Mouse (Mus musculus): ENCODE results near the gene Surf6. TPM values are rescaled to one million over a fixed set of nuclear protein-coding genes. Genes with fewer than 3 reads are reported as not detected.
"Not testable (repeated sequence)": the region's sequence is repeated elsewhere in the genome, so short reads cannot be mapped to it uniquely, and the experiment has no call there.

The Surf6 gene
- polyA plus RNA-seq, 1 experiment from 2014 or later = 16.6 TPM

DNA sequence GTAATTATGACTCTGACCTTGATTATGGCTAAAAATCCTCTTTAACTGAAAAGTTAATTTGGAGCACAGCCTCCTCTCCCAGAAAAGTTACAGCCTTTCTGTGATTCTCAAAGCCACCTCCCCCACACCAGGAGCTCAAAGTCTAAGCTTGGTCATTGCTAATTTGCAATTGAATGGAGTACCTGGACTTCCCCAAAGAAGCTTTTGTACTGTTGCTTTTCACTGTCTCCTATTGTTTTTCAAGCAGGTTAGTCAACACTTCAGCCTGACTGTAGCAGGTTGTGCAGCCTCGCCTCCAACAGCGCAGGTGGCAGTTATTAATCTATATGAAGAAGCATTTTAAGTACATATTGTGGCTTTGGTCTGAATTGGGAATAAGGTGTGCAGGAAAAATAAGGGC, 17.1 kb downstream of the Surf6 start:
- H3K36me3 ChIP-seq (ENCODE audit: control insufficient read depth, insufficient read depth, low read length) = peaks cover 20% of the 10 kb centered on the region
- 67% methylated on average over 2 of the region's 2 CpGs for WGBS
- H3K27ac ChIP-seq (replicated peaks; ENCODE audit: low read depth, low read length); H3K4me3 ChIP-seq (replicated peaks; ENCODE audit: low read depth, low read length); H3K4me1 ChIP-seq (ENCODE audit: control insufficient read depth, insufficient read depth, low read length); H3K9me3 ChIP-seq (ENCODE audit: control insufficient read depth, low read length); DNase-seq; H3K4me2 ChIP-seq (ENCODE audit: low read length); ATAC-seq (ENCODE audit: low FRiP score, low TSS enrichment); H3K27me3 ChIP-seq (ENCODE audit: control insufficient read depth, insufficient read depth, low read length); H3K9ac ChIP-seq (replicated peaks; ENCODE audit: low read length): not testable (repeated sequence)

DNA sequence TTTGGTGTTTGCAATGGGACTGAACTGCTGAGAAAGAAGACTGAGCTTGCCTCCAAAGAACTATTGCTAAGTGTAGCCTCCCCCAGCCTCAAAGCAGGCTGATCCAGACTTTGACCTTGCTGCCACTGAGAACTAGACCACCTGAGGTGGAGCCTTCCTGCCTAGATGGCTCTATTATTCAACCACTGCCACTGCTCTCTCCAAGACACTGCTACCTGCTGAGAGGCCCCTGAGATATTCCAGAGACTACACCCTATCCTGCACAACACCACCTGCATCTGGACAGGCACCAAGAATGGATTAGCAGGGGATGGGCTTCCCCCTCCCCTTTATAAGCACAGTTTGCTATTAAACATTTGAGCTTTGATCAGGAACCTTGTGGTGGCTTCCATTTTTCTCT, 24.1 kb downstream of the Surf6 start:
- H3K9me3 ChIP-seq (ENCODE audit: control insufficient read depth, low read length) = 0 out of 2 replicates have a peak, but pooled peaks cover 3% of the 10 kb centered on the region
- H3K27ac ChIP-seq (replicated peaks; ENCODE audit: low read depth, low read length) = no peak overlapping the region
- no peak overlapping the region for H3K9ac ChIP-seq (replicated peaks; ENCODE audit: low read length)
- H3K27me3 ChIP-seq (ENCODE audit: control insufficient read depth, insufficient read depth, low read length) = no peaks in the 10 kb centered on the region
- no peaks in the 10 kb centered on the region for H3K4me1 ChIP-seq (ENCODE audit: control insufficient read depth, insufficient read depth, low read length)
- no peak overlapping the region for H3K4me3 ChIP-seq (replicated peaks; ENCODE audit: low read depth, low read length)
- no peaks in the 10 kb centered on the region for H3K36me3 ChIP-seq (ENCODE audit: control insufficient read depth, insufficient read depth, low read length)
- ATAC-seq (ENCODE audit: low FRiP score, low TSS enrichment) = no peak
- no peak for DNase-seq
- H3K4me2 ChIP-seq (ENCODE audit: low read length) = no peak overlapping the region

DNA sequence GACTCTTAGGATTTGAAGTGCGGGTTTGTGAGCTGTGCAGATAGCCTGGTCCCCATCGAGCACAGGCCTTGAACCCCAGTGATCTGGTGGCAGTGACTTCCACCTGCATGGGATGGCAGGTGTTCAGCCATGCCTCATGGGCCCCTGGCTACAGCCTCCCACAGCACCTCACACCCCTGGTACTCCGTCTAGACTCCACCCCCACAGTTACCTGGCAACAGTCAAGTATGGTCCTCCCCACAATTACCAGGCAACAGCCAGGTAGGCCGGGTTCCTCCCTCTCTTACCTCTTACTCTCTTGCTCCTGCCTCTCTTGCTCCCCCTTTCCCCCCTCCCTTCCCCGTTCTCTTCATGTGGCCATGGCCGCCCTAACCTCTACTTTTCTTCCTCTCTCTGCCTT, 32.0 kb downstream of the Surf6 start:
- no peak overlapping the region for H3K4me3 ChIP-seq (replicated peaks; ENCODE audit: low read depth, low read length)
- no peak for DNase-seq
- H3K27me3 ChIP-seq (ENCODE audit: control insufficient read depth, insufficient read depth, low read length) = no peaks in the 10 kb centered on the region

DNA sequence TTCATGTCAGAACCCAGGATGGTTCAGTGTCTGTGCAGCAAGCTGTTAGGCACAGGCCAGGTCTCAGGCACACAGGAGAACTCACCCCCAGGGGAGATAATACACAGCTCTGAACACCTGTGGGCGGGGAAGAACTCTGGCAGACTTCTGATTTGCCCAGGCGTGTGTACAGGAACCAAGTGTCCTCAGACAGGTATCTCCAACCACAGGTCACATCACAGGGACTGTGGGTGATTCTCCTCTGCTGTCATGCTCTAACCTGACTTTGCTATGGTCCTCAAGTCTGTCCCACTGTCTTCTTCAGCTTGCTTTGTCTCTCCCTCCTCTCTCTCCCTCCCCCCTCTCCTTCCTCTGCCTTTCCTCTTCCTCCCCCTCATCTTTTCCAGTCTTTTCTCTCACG, 37.8 kb downstream of the Surf6 start, which contains the start of gene Abo:
Gene Abo (minus strand): TSS at position 101 of the 400 bp plus-strand sequence.
- Histone ChIP-seq H3K4me3 (replicated peaks; ENCODE audit: low read depth, low read length) (no peak within 1 kb of the TSS), H3K9me3 (ENCODE audit: control insufficient read depth, low read length) (no peaks in the 10 kb centered on the region), H3K27me3 (ENCODE audit: control insufficient read depth, insufficient read depth, low read length) (no peaks in the 10 kb centered on the region), H3K36me3 (ENCODE audit: control insufficient read depth, insufficient read depth, low read length) (no peaks in the 10 kb centered on the region), H3K9ac (replicated peaks; ENCODE audit: low read length) (no peak within 1 kb of the TSS), H3K27ac (replicated peaks; ENCODE audit: low read depth, low read length) (no peak within 1 kb of the TSS), H3K4me2 (ENCODE audit: low read length) (no peak within 1 kb of the TSS), H3K4me1 (ENCODE audit: control insufficient read depth, insufficient read depth, low read length) (no peaks in the 10 kb centered on the region)
- WGBS = 65% methylated on average over 3 of the region's 3 CpGs
- ATAC-seq (ENCODE audit: low FRiP score, low TSS enrichment) (no peak), DNase-seq (no peak)

More for the DNA sequence above, 32.0 kb downstream of the Surf6 start:
- WGBS = 70% methylated on average over 6 of the region's 6 CpGs
- Histone ChIP-seq H3K27ac (replicated peaks; ENCODE audit: low read depth, low read length) (no peak overlapping the region), H3K4me2 (ENCODE audit: low read length) (no peak overlapping the region), H3K9me3 (ENCODE audit: control insufficient read depth, low read length) (no peaks in the 10 kb centered on the region), H3K9ac (replicated peaks; ENCODE audit: low read length) (no peak overlapping the region), H3K36me3 (ENCODE audit: control insufficient read depth, insufficient read depth, low read length) (no peaks in the 10 kb centered on the region), H3K4me1 (ENCODE audit: control insufficient read depth, insufficient read depth, low read length) (no peaks in the 10 kb centered on the region)
- no peak for ATAC-seq (ENCODE audit: low FRiP score, low TSS enrichment)

DNA sequence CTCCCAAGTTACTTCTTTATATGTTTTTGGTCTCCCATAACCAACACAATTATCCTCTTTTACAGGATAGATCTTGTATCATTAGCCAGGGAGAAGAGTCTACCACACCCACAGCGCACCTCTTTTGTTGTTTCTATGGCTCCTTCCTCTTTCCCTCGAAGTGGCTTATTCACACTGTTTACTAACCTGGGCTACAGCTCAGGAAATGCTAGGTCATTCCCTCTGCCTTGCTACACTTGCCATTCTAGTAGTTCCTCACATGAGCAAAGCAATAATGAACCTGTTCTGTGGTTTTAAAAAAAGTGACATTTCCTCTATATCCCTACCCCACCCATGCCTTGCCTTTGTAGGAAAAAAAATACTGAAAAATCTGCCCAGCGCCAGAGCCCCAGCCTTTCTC, 39.8 kb downstream of the Surf6 start:
- Histone ChIP-seq H3K4me3 (replicated peaks; ENCODE audit: low read depth, low read length) (no peak overlapping the region), H3K27ac (replicated peaks; ENCODE audit: low read depth, low read length) (no peak overlapping the region), H3K4me1 (ENCODE audit: control insufficient read depth, insufficient read depth, low read length) (no peaks in the 10 kb centered on the region), H3K9ac (replicated peaks; ENCODE audit: low read length) (no peak overlapping the region), H3K9me3 (ENCODE audit: control insufficient read depth, low read length) (no peaks in the 10 kb centered on the region), H3K27me3 (ENCODE audit: control insufficient read depth, insufficient read depth, low read length) (no peaks in the 10 kb centered on the region), H3K36me3 (ENCODE audit: control insufficient read depth, insufficient read depth, low read length) (no peaks in the 10 kb centered on the region), H3K4me2 (ENCODE audit: low read length) (no peak overlapping the region)
- no peak for DNase-seq
- ATAC-seq (ENCODE audit: low FRiP score, low TSS enrichment) = no peak
- WGBS = 86% methylated on average over 3 of the region's 3 CpGs

DNA sequence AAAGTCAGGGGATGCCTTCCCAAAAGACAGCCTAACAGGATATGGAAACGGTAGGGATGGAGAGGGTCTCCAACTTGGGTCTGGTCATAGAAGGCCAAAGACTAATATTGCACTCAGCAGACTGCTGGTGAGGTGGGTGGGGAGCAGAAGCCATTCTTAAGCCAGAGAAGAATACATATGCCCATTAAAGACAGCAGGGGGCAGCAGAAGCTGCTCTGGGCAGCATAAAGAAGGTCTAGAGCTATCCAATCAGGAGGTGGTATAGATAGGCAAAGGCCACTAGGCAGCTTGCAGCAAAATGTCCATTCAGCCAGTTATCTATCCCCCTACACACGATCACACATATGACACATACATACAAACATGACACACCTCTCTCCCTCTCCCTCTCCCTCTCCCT, 55.0 kb downstream of the Surf6 start:
- 58% methylated on average over 2 of the region's 2 CpGs for WGBS
- Histone ChIP-seq H3K9ac (replicated peaks; ENCODE audit: low read length) (no peak overlapping the region), H3K4me1 (ENCODE audit: control insufficient read depth, insufficient read depth, low read length) (no peaks in the 10 kb centered on the region), H3K9me3 (ENCODE audit: control insufficient read depth, low read length) (no peaks in the 10 kb centered on the region), H3K4me3 (replicated peaks; ENCODE audit: low read depth, low read length) (no peak overlapping the region), H3K27me3 (ENCODE audit: control insufficient read depth, insufficient read depth, low read length) (no peaks in the 10 kb centered on the region), H3K36me3 (ENCODE audit: control insufficient read depth, insufficient read depth, low read length) (no peaks in the 10 kb centered on the region), H3K4me2 (ENCODE audit: low read length) (no peak overlapping the region), H3K27ac (replicated peaks; ENCODE audit: low read depth, low read length) (no peak overlapping the region)
- ATAC-seq (ENCODE audit: low FRiP score, low TSS enrichment) (no peak), DNase-seq (peak; percentile 48)

Other genes starting within 250 kb of the Surf6 start
- gene Lcn4, start 231.6 kb downstream of the Surf6 start, polyA plus RNA-seq (2014; fragmentation: Nextera tagmentation; extraction: Ambion mirVana) = not detected in 2 replicates
- not detected in 2 replicates for gene Abo, start 37.9 kb downstream of the Surf6 start, polyA plus RNA-seq (2014; fragmentation: Nextera tagmentation; extraction: Ambion mirVana)
- 135 and 139 TPM in 2 replicates for gene Med22, start 7.8 kb upstream of the Surf6 start, polyA plus RNA-seq (2014; fragmentation: Nextera tagmentation; extraction: Ambion mirVana)
- 522 and 541 TPM in 2 replicates for gene Rpl7a, start 7.9 kb upstream of the Surf6 start, polyA plus RNA-seq (2014; fragmentation: Nextera tagmentation; extraction: Ambion mirVana)
- 48.7 and 59.9 TPM in 2 replicates for gene Surf2, start 13.5 kb upstream of the Surf6 start, polyA plus RNA-seq (2014; fragmentation: Nextera tagmentation; extraction: Ambion mirVana)
- 69.4 and 91.4 TPM in 2 replicates for gene Surf1, start 13.7 kb upstream of the Surf6 start, polyA plus RNA-seq (2014; fragmentation: Nextera tagmentation; extraction: Ambion mirVana)
- gene Surf4, start 31.0 kb upstream of the Surf6 start, polyA plus RNA-seq (2014; fragmentation: Nextera tagmentation; extraction: Ambion mirVana) = 84.6 and 98.5 TPM in 2 replicates
- 0.28 and 0.62 TPM in 2 replicates for gene Stkld1, start 31.2 kb upstream of the Surf6 start, polyA plus RNA-seq (2014; fragmentation: Nextera tagmentation; extraction: Ambion mirVana)
- 26.5 and 31.7 TPM in 2 replicates for gene Rexo4, start 61.5 kb upstream of the Surf6 start, polyA plus RNA-seq (2014; fragmentation: Nextera tagmentation; extraction: Ambion mirVana)
- not detected in 2 replicates for gene Adamts13, start 70.5 kb upstream of the Surf6 start, polyA plus RNA-seq (2014; fragmentation: Nextera tagmentation; extraction: Ambion mirVana)
- 72.5 and 81.4 TPM in 2 replicates for gene Cacfd1, start 107.0 kb upstream of the Surf6 start, polyA plus RNA-seq (2014; fragmentation: Nextera tagmentation; extraction: Ambion mirVana)
- 4.3 and 4.9 TPM in 2 replicates for gene Slc2a6, start 125.1 kb upstream of the Surf6 start, polyA plus RNA-seq (2014; fragmentation: Nextera tagmentation; extraction: Ambion mirVana)
- gene Mymk, start 169.3 kb upstream of the Surf6 start, polyA plus RNA-seq (2014; fragmentation: Nextera tagmentation; extraction: Ambion mirVana) = not detected in 2 replicates
- 7.1 and 7.6 TPM in 2 replicates for gene Adamtsl2, start 176.5 kb upstream of the Surf6 start, polyA plus RNA-seq (2014; fragmentation: Nextera tagmentation; extraction: Ambion mirVana)
- gene Fam163b, start 239.6 kb upstream of the Surf6 start, polyA plus RNA-seq (2014; fragmentation: Nextera tagmentation; extraction: Ambion mirVana) = 2.8 and 4.2 TPM in 2 replicates